Mouse (Mus musculus): ENCODE data around the gene Mau2.

GRCm38 (mm10) chr8:70072441-70073069, 30.0 kb upstream of the Mau2 start, which contains the start of gene Tm6sf2:
- no peak for TF ChIP-seq CTCF (IDR thresholded peaks at IDR 0.05; ENCODE audit: extremely low read depth, insufficient read depth, insufficient read length, insufficient replicate concordance)
- TF ChIP-seq POLR2A (IDR thresholded peaks at IDR 0.05; ENCODE audit: low read depth, low read length) = no peak
